Mouse (Mus musculus) MEL (cell line): ENCODE measurements around the gene Dapl1.

Experiments used
- BHLHE40 ChIP-seq: IDR thresholded peaks from 2 replicates; pipeline ENCODE4 v1.6.1; 2012; ENCODE audit warnings: low read depth, mild to moderate bottlenecking, inconsistent platforms, low read length, improper control_type of control experiment, borderline replicate concordance
- E2F4 ChIP-seq: IDR thresholded peaks from 2 replicates; pipeline ENCODE4 v1.6.1; 2011; ENCODE audit warnings: low read depth, low read length, improper control_type of control experiment, borderline replicate concordance
- EP300 ChIP-seq, 2 experiments: IDR thresholded peaks; 2 replicates each; pipeline ENCODE4 v1.6.1; 2011; ENCODE audit warnings: improper control_type of control experiment in 2 of 2, low read length in 2 of 2, low read depth in 1 of 2, mild to moderate bottlenecking in 1 of 2
- GABPA ChIP-seq: IDR thresholded peaks from 2 replicates; pipeline ENCODE4 v1.6.1; 2012; ENCODE audit warnings: low read depth, mild to moderate bottlenecking, inconsistent platforms, low read length, improper control_type of control experiment, moderate library complexity
- GATA1 ChIP-seq: IDR thresholded peaks from 2 replicates; pipeline ENCODE4 v1.6.1; 2011; ENCODE audit warnings: low read depth, low read length, improper control_type of control experiment
- JUND ChIP-seq: IDR thresholded peaks from 2 replicates; pipeline ENCODE4 v1.6.1; 2011; ENCODE audit warnings: low read depth, mild to moderate bottlenecking, improper control_type of control experiment, low read length
- POLR2A ChIP-seq, 2 experiments: IDR thresholded peaks; 2 replicates each; pipeline ENCODE4 v1.6.1; 2011 to 2012; ENCODE audit warnings: low read length in 2 of 2, mild to moderate bottlenecking in 2 of 2, control low read depth in 1 of 2, improper control_type of control experiment in 1 of 2, low read depth in 1 of 2, moderate library complexity in 1 of 2; ENCODE audit not compliant: control insufficient read depth in 1 of 2, insufficient read depth in 1 of 2, poor library complexity in 1 of 2
- RAD21 ChIP-seq: IDR thresholded peaks from 2 replicates; pipeline ENCODE4 v1.6.1; 2011; ENCODE audit warnings: mild to moderate bottlenecking, low read depth, low read length, improper control_type of control experiment
- RCOR1 ChIP-seq: IDR thresholded peaks from 2 replicates; pipeline ENCODE4 v1.6.1; 2012; ENCODE audit warnings: low read depth, mild to moderate bottlenecking, inconsistent platforms, low read length, improper control_type of control experiment
- USF1 ChIP-seq: IDR thresholded peaks from 2 replicates; pipeline ENCODE4 v1.6.1; 2014; ENCODE audit warnings: low read depth, mild to moderate bottlenecking, inconsistent platforms, low read length, improper control_type of control experiment, moderate library complexity

DNA sequence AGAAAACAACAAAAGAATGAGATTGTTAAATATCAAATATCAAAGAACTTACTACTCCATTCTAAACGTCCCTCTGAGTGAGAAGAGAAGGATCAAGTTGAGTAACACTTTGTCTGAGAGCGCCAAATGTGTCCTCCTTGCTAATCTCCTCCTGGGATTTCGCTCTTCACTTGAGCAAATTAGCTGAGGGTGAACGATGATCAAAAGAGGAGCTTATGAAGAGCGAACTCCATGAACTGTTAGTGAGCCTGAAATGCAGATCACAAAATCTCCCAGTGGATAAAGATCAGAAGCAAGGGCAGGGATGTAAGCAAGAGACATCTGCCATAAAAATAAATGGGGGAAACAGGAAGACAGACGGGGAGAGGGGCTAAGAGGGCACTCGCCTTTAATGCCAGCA is 60.5 kb downstream of the Dapl1 start:
- TF ChIP-seq RCOR1 (no peak), RAD21 (no peak), JUND (no peak), USF1 (no peak), GABPA (no peak), POLR2A (IDR thresholded peaks at IDR 0.05; ENCODE audit: control insufficient read depth in 1 of 2, insufficient read depth in 1 of 2, low read depth in 1 of 2, low read length in 2 of 2, poor library complexity in 1 of 2) (no peak), EP300 (IDR thresholded peaks at IDR 0.05; ENCODE audit: low read depth in 1 of 2, low read length in 2 of 2) (no peak), GATA1 (no peak), E2F4 (no peak), BHLHE40 (no peak)
